Comparison of ENCODE assay signal across 12 mouse cellular contexts in the genomic region with DNA sequence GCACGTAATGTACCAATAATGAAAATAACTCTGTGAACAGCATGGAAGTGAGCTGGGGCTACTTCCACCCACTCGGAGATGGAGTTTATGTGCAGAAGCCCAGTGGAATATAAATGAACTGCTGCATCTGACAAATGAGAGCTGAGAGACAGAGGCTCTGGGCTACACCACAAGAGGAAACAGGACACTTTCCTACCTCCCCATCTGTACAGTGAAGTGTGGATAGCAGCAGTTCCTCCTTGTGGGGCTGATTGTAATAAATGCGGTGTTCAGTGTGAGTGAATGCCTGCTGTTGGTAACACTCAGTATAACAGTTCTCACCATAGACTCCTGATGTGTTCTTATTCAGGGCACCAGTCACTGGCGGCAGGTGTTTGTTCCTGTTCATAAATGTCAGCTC.
DNase-seq lines count a peak whose midpoint lies in the region; ATAC-seq lines count a peak whose summit lies in the region.
"Had no signal": no experiment of that assay in that cellular context is flagged by ENCODE, and none has a peak within 500 bp of the region (broad histone marks: within the 10 kb centered on the region; RNA-seq: fewer than 3 reads in every experiment).

No protein-coding gene starts in this region.

- 0 out of 2 replicates have a peak, but pooled peaks cover 3% of the 10 kb centered on the region for H3K4me1 ChIP-seq in forebrain, embryonic 14.5 days (ENCODE audit: control insufficient read depth, insufficient read depth, low read length)
- H3K4me1 ChIP-seq in midbrain, embryonic 16.5 days (ENCODE audit: control insufficient read depth, insufficient read depth, low read length): no peaks in the 10 kb centered on the region
- H3K4me1 ChIP-seq: liver, embryonic 13.5 days; midbrain, embryonic 13.5 days had no signal

- 72% methylated on average over 4 of the region's 4 CpGs for WGBS in forebrain, embryonic 14.5 days
- WGBS in midbrain, embryonic 16.5 days: 77% methylated on average over 4 of the region's 4 CpGs

- H3K4me3 ChIP-seq in forebrain, embryonic 14.5 days (ENCODE audit: low read depth, low read length): no peak overlapping the region
- H3K4me3 ChIP-seq in midbrain, embryonic 16.5 days (ENCODE audit: low read depth, low read length): no peak overlapping the region
- H3K4me3 ChIP-seq: limb, embryonic 10.5 days; liver, embryonic 13.5 days; midbrain, embryonic 13.5 days had no signal

- H3K36me3 ChIP-seq in forebrain, embryonic 14.5 days (ENCODE audit: control insufficient read depth, insufficient read depth, low read length): no peaks in the 10 kb centered on the region
- no peaks in the 10 kb centered on the region for H3K36me3 ChIP-seq in midbrain, embryonic 16.5 days (ENCODE audit: control insufficient read depth, insufficient read depth, low read length)
- H3K36me3 ChIP-seq: limb, embryonic 10.5 days; liver, embryonic 13.5 days; midbrain, embryonic 13.5 days had no signal

- intact Hi-C loops in left cerebral cortex, postnatal 4 days (cut with DNase I): no loop called here

- H3K4me2 ChIP-seq in forebrain, embryonic 14.5 days (ENCODE audit: low read length): no peak overlapping the region
- no peak overlapping the region for H3K4me2 ChIP-seq in midbrain, embryonic 16.5 days (ENCODE audit: low read length)
- H3K4me2 ChIP-seq: liver, embryonic 13.5 days; midbrain, embryonic 13.5 days had no signal

- no peaks in the 10 kb centered on the region for H3K9me3 ChIP-seq in forebrain, embryonic 14.5 days (replicated peaks; ENCODE audit: control insufficient read depth, low read length)
- no peaks in the 10 kb centered on the region for H3K9me3 ChIP-seq in midbrain, embryonic 16.5 days (replicated peaks; ENCODE audit: control insufficient read depth, low read length, poor library complexity, severe bottlenecking)
- H3K9me3 ChIP-seq: limb, embryonic 10.5 days; liver, embryonic 13.5 days; midbrain, embryonic 13.5 days had no signal

- no peaks in the 10 kb centered on the region for H3K27me3 ChIP-seq in forebrain, embryonic 14.5 days (replicated peaks; ENCODE audit: control insufficient read depth, insufficient read depth, low read length)
- no peaks in the 10 kb centered on the region for H3K27me3 ChIP-seq in midbrain, embryonic 16.5 days (ENCODE audit: control insufficient read depth, insufficient read depth, low read depth, low read length)
- H3K27me3 ChIP-seq: CH12.LX; liver, embryonic 13.5 days; midbrain, embryonic 13.5 days had no signal

- H3K27ac ChIP-seq in forebrain, embryonic 14.5 days (ENCODE audit: low read depth, low read length): no peak overlapping the region
- no peak overlapping the region for H3K27ac ChIP-seq in midbrain, embryonic 16.5 days (ENCODE audit: low read length)
- H3K27ac ChIP-seq: limb, embryonic 10.5 days; liver, embryonic 13.5 days; midbrain, embryonic 13.5 days had no signal

- DNase-seq in left cerebral cortex, adult 11 months (ENCODE audit: low spot score): peak; percentile 57
- DNase-seq in left cerebral cortex, postnatal 4 days: no peak
- peak; percentile 14 for DNase-seq in forebrain, embryonic 14.5 days (ENCODE audit: low spot score)
- DNase-seq in left cerebral cortex, adult 18-20 months (ENCODE audit: low spot score in 2 of 2): peak; percentile 19 to 41
- peak; percentile 36 to 74 for DNase-seq in right cerebral cortex, postnatal 36 days (ENCODE audit: low spot score in 2 of 2)
- DNase-seq in adrenal gland, adult 8-10 months: no peak
- DNase-seq: cerebellum, adult 8-10 months; liver, embryonic 13.5 days had no signal

- peak; percentile 60; the same call in 1 of the 2 replicates for ATAC-seq in forebrain, embryonic 14.5 days
- no peak for ATAC-seq in midbrain, embryonic 16.5 days
- ATAC-seq: midbrain, embryonic 13.5 days had no signal

- no peak overlapping the region for H3K9ac ChIP-seq in forebrain, embryonic 14.5 days (ENCODE audit: low read length)
- H3K9ac ChIP-seq in midbrain, embryonic 16.5 days (ENCODE audit: low read depth, low read length): no peak overlapping the region
- H3K9ac ChIP-seq: liver, embryonic 13.5 days; midbrain, embryonic 13.5 days had no signal

Comparison
In these comparisons a context has a peak if more than half of its experiments do, and no peak if none do; other contexts are left out.
1. DNase-seq: peak in left cerebral cortex, adult 11 months (single experiment), forebrain, embryonic 14.5 days (single experiment), left cerebral cortex, adult 18-20 months (2 of 2) and right cerebral cortex, postnatal 36 days (2 of 2); none in left cerebral cortex, postnatal 4 days (single experiment) and adrenal gland, adult 8-10 months (single experiment).